Mouse (Mus musculus) hindbrain, embryonic 13.5 days (tissue): Measurements from ENCODE around the gene Iqgap1. TPM values are rescaled to one million over a fixed set of nuclear protein-coding genes. Genes with fewer than 3 reads are reported as not detected.
A peak's percentile ranks its signal among the peaks of the same experiment; 100 is the strongest.
"Not testable (repeated sequence)": the region's sequence is repeated elsewhere in the genome, so short reads cannot be mapped to it uniquely, and the experiment has no call there.

Experiments
- ATAC-seq: fragments of 200-750 bp; cut with Nextera tagmentation; 2 replicates; pipeline ENCODE4 v1.8.0; 2017; ENCODE audit warnings: moderate TSS enrichment; ENCODE audit not compliant: low FRiP score
- H3K27ac ChIP-seq: fragments of 300-500 bp; sonication (generic); 2 replicates; pipeline ENCODE4 v1.5.1; 2015; ENCODE audit warnings: inconsistent platforms, mild to moderate bottlenecking, moderate library complexity
- H3K27me3 ChIP-seq: fragments of 300-500 bp; sonication (generic); 2 replicates; pipeline ENCODE4 v1.6.1; 2015; ENCODE audit warnings: mild to moderate bottlenecking, inconsistent platforms
- H3K36me3 ChIP-seq: fragments of 300-500 bp; sonication (generic); 2 replicates; pipeline ENCODE4 v1.6.1; 2015; ENCODE audit warnings: mild to moderate bottlenecking, inconsistent platforms
- H3K4me1 ChIP-seq: fragments of 300-500 bp; sonication (generic); replicated peaks from 2 replicates; pipeline ENCODE4 v1.6.1; 2015; ENCODE audit warnings: inconsistent platforms
- H3K4me2 ChIP-seq: fragments of 300-500 bp; sonication (generic); 2 replicates; pipeline ENCODE4 v1.6.1; 2015; ENCODE audit warnings: inconsistent platforms, mild to moderate bottlenecking, moderate library complexity
- H3K4me3 ChIP-seq: fragments of 300-500 bp; sonication (generic); 2 replicates; pipeline ENCODE4 v1.5.1; 2015; ENCODE audit warnings: mild to moderate bottlenecking, inconsistent platforms
- H3K9ac ChIP-seq: fragments of 300-500 bp; sonication (generic); 2 replicates; pipeline ENCODE4 v1.6.1; 2015; ENCODE audit warnings: mild to moderate bottlenecking, inconsistent platforms
- H3K9me3 ChIP-seq: fragments of 300-500 bp; sonication (generic); 2 replicates; pipeline ENCODE4 v1.6.1; 2016; ENCODE audit warnings: inconsistent platforms
- WGBS: fragments of 180-500 bp; shearing (Covaris S2); methylation state at CpG from one replicate; pipeline ENCODE4 v1.1.7; 2015; 5-methylcytosine and 5-hydroxymethylcytosine counted together
- polyA plus RNA-seq: library from polyadenylated mRNA; unstranded; fragments of >200 nt; fragmentation: Nextera tagmentation; extraction: Ambion mirVana; gene quantifications from 2 replicates; pipeline ENCODE4 v1.2.1, GENCODE M21; 2015

The Iqgap1 gene
- polyA plus RNA-seq, 1 experiment from 2014 or later = 21.1 TPM

DNA sequence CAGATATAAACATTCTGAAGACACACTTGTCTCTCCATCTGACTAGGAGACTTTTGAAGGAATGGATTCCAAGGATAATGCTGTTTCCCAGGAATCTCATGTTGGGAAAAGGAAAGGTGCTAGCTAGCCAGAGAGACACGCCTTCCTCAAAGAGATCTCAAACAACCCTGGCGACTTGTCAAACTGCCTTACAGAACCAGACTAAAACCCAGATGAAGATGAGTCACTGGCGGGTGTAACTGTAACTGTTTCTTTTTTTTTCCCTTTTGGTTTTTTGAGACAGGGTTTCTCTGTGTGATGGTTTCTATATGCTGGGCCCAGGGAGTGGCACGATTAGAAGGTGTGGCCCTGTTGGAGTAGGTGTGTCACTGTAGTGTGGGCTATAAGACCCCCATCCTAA is 15.2 kb upstream of the Iqgap1 start:
- no peak overlapping the region for H3K4me2 ChIP-seq
- H3K27me3 ChIP-seq = 0 out of 2 replicates have a peak, but pooled peaks cover 5% of the 10 kb centered on the region
- no peak overlapping the region for H3K9ac ChIP-seq
- ATAC-seq = no peak
- H3K9me3 ChIP-seq = no peaks in the 10 kb centered on the region
- no peak overlapping the region for H3K4me3 ChIP-seq
- no peak overlapping the region for H3K27ac ChIP-seq
- H3K36me3 ChIP-seq = no peaks in the 10 kb centered on the region
- WGBS = 87% methylated on average over 4 of the region's 4 CpGs
- no peaks in the 10 kb centered on the region for H3K4me1 ChIP-seq

DNA sequence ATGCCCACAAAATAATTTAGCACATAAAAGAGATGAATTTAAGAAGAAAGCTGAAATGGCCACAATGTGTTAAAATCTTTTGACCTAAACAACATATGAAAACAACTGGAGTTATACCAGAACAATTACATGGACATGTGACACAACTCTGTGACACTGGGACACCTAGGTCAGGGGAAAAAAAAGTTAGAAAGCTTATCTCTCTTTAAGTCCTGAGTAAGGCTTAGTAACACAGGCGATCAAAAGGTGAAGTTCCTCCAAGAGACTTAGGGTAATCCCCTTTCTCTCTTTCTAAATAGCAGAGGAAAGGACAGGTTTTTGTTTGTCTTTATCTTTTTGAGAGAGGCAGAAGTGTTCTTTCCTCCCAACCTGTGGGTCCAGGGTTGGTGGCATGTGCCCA is 14.5 kb upstream of the Iqgap1 start:
- H3K27me3 ChIP-seq = 0 out of 2 replicates have a peak, but pooled peaks cover 5% of the 10 kb centered on the region
- H3K9me3 ChIP-seq = no peaks in the 10 kb centered on the region
- H3K27ac ChIP-seq = no peak overlapping the region
- no peak overlapping the region for H3K4me3 ChIP-seq
- WGBS = 63% methylated on average over 1 of the region's 1 CpGs
- H3K9ac ChIP-seq = no peak overlapping the region
- ATAC-seq = no peak
- no peaks in the 10 kb centered on the region for H3K4me1 ChIP-seq
- H3K36me3 ChIP-seq = no peaks in the 10 kb centered on the region
- no peak overlapping the region for H3K4me2 ChIP-seq

DNA sequence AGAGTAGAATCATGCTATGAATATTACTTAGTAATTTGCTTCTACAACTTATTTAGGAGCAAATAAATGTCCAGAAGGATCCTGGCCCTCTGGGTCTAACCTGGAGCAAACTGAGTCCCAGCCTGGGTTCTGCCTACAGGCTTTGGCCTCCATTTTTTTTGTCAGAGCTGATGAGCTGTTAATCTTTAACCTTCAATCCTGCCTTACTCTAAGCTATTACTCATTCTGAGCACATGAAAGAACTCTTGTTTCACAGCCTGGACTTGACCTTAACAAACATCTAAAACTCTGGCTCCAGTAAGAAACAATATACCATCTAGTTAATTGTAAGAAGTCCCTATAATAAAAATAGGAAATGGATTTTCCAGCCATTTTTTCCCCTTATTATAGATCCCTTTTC is 14.0 kb upstream of the Iqgap1 start:
- H3K27ac ChIP-seq = no peak overlapping the region
- ATAC-seq = no peak
- no peaks in the 10 kb centered on the region for H3K36me3 ChIP-seq
- no peak overlapping the region for H3K9ac ChIP-seq
- 0 out of 2 replicates have a peak, but pooled peaks cover 5% of the 10 kb centered on the region for H3K27me3 ChIP-seq
- H3K4me3 ChIP-seq = no peak overlapping the region
- no peaks in the 10 kb centered on the region for H3K9me3 ChIP-seq
- no peaks in the 10 kb centered on the region for H3K4me1 ChIP-seq
- no peak overlapping the region for H3K4me2 ChIP-seq

DNA sequence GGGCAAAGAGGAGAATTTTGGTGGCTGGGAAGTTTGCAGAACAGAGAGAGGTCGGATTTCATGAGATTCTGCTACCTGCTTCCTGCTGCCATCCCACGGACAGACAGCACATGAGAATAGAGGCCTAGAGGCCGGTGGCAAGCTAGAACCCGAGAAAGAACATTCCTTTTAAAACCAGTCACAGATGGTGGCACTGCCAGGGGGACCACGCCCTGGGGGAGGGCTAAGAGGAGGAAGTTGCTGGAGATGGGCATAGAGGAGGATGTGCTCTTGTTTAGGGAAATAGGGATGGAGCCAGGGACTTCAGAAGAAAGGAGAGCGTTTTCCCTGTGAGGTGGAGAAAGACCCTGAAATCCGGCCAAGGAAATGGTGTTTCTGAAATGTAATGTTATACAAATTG is 12.5 kb upstream of the Iqgap1 start:
- ATAC-seq = no peak

DNA sequence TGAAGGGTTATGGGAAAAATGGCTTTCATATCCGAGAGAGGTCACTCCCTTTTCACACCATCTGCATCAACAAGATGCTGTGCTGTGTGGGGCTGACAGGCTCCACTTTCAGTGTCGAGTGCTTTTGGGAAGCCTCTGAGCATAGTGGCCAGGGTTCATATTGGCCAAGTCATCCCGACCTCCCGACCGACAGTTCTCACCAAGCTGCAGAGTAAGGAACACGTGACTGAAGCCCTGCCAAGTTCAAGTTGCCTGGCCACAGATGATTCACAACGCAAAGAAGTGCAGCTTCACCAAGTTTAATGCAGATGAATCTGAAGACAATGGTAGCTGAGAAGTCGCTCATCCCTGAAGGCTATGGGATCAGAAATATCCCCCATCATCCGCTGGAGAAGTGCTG is 12.0 kb upstream of the Iqgap1 start:
- H3K27me3 ChIP-seq = 0 out of 2 replicates have a peak, but pooled peaks cover 5% of the 10 kb centered on the region
- no peak for ATAC-seq
- H3K4me2 ChIP-seq = no peak overlapping the region
- WGBS = 53% methylated on average over 9 of the region's 9 CpGs
- no peak overlapping the region for H3K9ac ChIP-seq
- no peak overlapping the region for H3K4me3 ChIP-seq
- no peaks in the 10 kb centered on the region for H3K9me3 ChIP-seq
- no peak overlapping the region for H3K27ac ChIP-seq
- H3K36me3 ChIP-seq = no peaks in the 10 kb centered on the region
- H3K4me1 ChIP-seq = no peaks in the 10 kb centered on the region; the same call in 1 of the 2 replicates

More for the DNA sequence above, 12.5 kb upstream of the Iqgap1 start:
- Histone ChIP-seq H3K4me2 (no peak overlapping the region), H3K9me3 (no peaks in the 10 kb centered on the region), H3K36me3 (no peaks in the 10 kb centered on the region), H3K4me1 (no peaks in the 10 kb centered on the region), H3K9ac (no peak overlapping the region), H3K27ac (no peak overlapping the region), H3K27me3 (0 out of 2 replicates have a peak, but pooled peaks cover 5% of the 10 kb centered on the region), H3K4me3 (no peak overlapping the region)
- WGBS = 40% methylated on average over 7 of the region's 7 CpGs

DNA sequence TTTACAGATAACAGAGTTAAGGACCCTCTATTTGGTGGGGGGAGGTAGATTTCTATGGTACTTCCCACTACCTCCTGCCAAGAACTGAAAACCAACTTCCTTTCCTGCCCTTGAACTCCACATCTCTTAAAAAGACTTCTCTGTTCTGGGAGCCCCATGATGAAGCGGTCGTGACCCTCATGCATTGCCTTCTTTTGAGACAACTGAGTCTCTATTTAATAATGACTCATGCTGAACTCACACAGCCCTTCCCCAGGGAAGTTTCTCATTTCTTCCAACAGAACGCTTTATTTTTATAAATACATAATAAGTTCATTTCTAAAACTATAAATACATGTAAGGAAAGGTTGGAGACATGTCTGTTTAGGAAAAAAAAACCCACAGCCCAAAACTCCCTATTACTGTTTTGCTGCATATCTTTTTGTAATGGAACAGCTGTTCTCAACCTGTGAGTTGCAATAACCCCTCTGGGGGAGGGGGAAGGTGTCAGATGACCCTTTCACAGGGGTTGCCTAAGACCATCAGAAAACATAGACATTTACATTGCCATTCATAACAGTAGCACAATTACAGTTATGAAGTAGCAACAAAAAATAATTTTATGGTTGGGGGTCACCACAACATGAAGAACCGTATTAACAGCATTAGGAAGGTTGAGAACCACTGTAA is 10.3 kb upstream of the Iqgap1 start:
- H3K9ac ChIP-seq = no peak overlapping the region
- H3K27ac ChIP-seq = no peak overlapping the region
- no peak overlapping the region for H3K4me2 ChIP-seq
- H3K4me3 ChIP-seq = no peak overlapping the region
- H3K9me3 ChIP-seq = no peaks in the 10 kb centered on the region
- H3K27me3 ChIP-seq = 0 out of 2 replicates have a peak, but pooled peaks cover 3% of the 10 kb centered on the region
- no peaks in the 10 kb centered on the region; the same call in 1 of the 2 replicates for H3K4me1 ChIP-seq
- no peaks in the 10 kb centered on the region for H3K36me3 ChIP-seq
- WGBS = 84% methylated on average over 4 of the region's 4 CpGs
- ATAC-seq = no peak

DNA sequence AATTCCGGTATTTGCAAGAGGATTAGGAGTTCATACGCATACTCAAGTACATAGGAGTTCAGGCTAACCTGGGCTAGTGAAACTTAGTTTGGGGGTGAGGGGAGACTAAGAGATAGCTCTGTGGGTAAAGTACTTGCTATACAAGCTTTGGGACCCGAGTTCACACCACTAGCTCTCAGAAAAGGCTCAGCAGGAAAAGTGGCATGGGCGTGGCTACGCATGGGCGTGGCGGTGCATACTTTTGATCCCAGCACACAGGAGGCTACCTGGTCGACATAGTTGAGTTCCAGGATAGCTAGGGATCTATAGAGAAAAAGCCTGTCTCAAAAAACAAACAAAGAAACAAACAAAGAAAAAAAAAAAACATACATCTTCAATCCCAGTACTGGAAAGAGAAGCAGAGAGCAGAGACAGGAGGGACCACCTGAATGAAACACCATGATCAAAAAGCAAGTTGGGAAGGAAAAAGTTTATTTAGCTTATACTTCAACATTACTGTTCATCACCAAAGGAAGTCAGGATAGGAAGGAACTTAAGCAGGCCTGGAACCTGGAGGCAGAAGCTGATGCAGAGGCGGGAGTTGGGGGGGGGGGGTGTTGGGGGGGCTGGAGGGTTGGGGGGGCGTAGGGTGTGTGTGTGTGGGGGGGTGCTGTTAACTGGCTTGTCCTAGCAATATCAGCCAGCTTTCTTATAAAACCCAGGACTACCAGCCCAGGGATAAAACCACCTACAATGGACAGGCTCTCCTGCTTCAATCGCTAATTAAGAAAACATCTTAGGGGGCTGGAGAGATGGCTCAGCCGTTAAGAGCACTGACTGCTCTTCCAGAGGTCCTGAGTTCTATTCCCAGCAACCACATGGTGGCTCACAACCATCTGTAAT is 8.1 kb upstream of the Iqgap1 start:
- Histone ChIP-seq H3K9me3 (no peaks in the 10 kb centered on the region), H3K36me3 (no peaks in the 10 kb centered on the region)

DNA sequence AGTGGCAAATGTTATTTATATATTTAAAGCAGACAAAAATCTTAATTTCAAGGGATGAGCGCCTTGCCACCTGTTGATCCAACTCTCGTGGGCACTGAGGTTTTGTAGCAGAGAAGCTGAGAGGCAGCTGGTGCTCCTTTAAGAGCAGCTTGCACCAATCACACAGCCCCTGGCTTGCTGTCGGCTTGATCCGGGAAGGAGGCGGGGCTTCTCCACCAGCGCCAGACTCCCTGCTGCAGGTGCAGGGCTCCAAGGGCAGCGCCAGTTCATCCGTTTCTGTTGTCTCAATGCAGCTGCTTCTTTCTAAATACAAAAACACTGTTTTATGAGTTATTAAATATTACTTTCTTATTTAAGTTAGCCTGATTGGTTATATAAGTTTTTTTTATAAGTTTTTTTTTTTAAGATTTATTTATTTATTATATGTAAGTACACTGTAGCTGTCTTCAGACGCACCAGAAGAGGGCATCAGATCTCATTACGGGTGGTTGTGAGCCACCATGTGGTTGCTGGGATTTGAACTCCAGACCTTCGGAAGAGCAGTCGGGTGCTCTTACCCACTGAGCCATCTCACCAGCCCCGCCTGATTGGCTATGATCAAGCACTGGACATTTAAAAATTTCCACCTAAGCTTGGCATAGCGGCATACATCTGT is 7.3 kb upstream of the Iqgap1 start:
- peak overlapping the region; percentile 36; the same call in 1 of the 2 replicates for H3K4me2 ChIP-seq
- not testable (repeated sequence) for H3K27ac ChIP-seq, H3K4me3 ChIP-seq, H3K9me3 ChIP-seq, H3K36me3 ChIP-seq, H3K9ac ChIP-seq, H3K27me3 ChIP-seq, H3K4me1 ChIP-seq
- WGBS = 18% methylated on average over 14 of the region's 14 CpGs
- peak; percentile 75; the same call in 1 of the 2 replicates for ATAC-seq

More for the DNA sequence above, 8.1 kb upstream of the Iqgap1 start:
- ATAC-seq = no peak
- H3K27ac ChIP-seq = no peak overlapping the region
- H3K27me3 ChIP-seq = no peaks in the 10 kb centered on the region
- WGBS = 50% methylated on average over 12 of the region's 12 CpGs
- no peak overlapping the region for H3K4me2 ChIP-seq
- no peaks in the 10 kb centered on the region; the same call in 1 of the 2 replicates for H3K4me1 ChIP-seq
- no peak overlapping the region for H3K4me3 ChIP-seq
- H3K9ac ChIP-seq = no peak overlapping the region

DNA sequence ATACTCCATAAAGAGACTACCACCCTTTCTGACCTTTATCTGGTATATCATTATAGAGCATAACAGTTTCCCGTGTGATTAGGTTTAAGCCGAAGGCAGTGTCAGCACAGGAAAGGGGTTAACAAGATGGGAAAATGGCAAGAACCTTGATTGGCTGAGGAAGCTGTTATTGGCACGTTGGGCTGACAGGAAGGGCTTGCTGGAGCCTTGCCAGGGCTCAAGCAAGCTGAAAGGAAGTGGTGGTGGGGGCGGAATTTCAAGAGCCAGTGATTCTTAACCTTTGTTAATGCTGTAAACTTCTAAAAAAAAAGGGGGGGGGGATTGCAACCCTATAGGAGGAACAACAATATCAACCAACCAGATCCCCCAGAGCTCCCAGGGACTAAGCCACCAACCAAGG is 6.4 kb upstream of the Iqgap1 start:
- no peak overlapping the region for H3K4me2 ChIP-seq
- no peak overlapping the region for H3K9ac ChIP-seq
- H3K4me3 ChIP-seq = no peak overlapping the region
- H3K36me3 ChIP-seq = no peaks in the 10 kb centered on the region
- peaks cover 4% of the 10 kb centered on the region; the same call in 1 of the 2 replicates for H3K4me1 ChIP-seq
- no peaks in the 10 kb centered on the region for H3K9me3 ChIP-seq
- ATAC-seq = no peak
- no peaks in the 10 kb centered on the region for H3K27me3 ChIP-seq
- WGBS = 58% methylated on average over 4 of the region's 4 CpGs
- no peak overlapping the region for H3K27ac ChIP-seq

DNA sequence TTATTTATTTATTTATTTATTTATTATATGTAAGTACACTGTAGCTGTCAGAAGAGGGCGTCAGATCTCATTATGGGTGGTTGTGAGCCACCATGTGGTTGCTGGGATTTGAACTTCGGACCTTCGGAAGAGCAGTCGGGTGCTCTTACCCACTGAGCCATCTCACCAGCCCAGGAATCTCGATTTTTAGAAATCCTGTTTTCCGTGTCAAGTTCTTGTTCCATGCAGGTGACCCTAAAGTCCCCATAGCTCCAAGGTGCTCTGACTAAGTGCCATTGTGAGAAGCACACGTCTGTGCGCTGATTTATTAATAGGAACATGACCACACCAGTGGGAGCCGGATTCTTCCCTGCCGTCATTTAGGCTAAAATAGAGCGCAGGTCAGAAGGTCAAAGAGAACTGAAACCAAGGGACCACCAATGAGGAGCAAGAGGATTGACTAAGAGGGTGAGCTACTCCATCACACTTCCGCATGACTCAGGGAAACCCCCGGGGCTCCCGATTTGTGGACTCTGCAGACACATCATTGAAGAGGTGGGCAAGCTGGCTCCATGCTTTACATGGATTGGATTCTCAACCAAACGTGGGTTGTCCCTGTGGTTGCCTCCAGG is 4.5 kb upstream of the Iqgap1 start:
- Histone ChIP-seq H3K4me3 (no peak overlapping the region), H3K27me3 (no peaks in the 10 kb centered on the region), H3K27ac (no peak overlapping the region), H3K9ac (no peak overlapping the region), H3K4me1 (peaks cover 4% of the 10 kb centered on the region; the same call in 1 of the 2 replicates), H3K4me2 (no peak overlapping the region), H3K9me3 (no peaks in the 10 kb centered on the region), H3K36me3 (no peaks in the 10 kb centered on the region)
- WGBS = 76% methylated on average over 15 of the region's 15 CpGs
- ATAC-seq = no peak

DNA sequence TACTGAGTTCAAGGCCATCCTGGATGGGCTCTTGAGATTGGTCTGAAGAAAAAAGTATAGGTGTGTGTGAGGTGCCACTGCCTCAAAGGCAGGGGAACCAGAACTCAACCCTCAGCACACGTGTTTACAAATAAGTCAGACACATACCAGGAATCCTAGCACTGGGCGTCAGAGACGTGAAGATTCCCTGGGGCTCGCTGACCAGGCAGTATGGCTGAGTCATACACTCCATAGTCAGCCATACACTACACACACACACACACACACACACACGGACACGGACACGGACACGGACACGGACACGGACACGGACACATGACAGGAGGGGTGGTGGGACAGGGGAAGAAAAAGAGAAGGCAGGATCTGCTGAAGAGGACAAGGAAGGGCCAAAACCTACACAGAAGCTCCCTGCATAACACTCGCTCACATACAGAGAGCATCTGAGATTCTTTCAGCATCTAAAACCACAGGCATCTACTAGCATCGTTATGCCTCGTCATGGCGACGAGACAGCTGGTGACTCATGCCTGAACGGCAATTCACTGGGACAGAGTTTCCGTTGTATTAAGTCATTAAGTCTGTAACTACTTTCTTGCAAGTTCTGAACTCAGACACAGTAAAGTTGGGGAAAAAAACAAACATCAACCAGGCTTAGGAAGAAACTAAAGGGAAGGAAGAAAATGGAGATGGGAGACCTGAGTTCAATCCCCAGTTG is 2.5 kb upstream of the Iqgap1 start:
- H3K4me3 ChIP-seq = no peak overlapping the region
- H3K27ac ChIP-seq = no peak overlapping the region
- H3K9me3 ChIP-seq = no peaks in the 10 kb centered on the region
- no peak overlapping the region for H3K9ac ChIP-seq
- H3K36me3 ChIP-seq = no peaks in the 10 kb centered on the region
- H3K4me2 ChIP-seq = no peak overlapping the region
- no peaks in the 10 kb centered on the region for H3K27me3 ChIP-seq
- peaks cover 4% of the 10 kb centered on the region; the same call in 1 of the 2 replicates for H3K4me1 ChIP-seq
- WGBS = 79% methylated on average over 18 of the region's 18 CpGs
- ATAC-seq = no peak
